Mouse (Mus musculus): ENCODE measurements around the gene Npas1.

DNA sequence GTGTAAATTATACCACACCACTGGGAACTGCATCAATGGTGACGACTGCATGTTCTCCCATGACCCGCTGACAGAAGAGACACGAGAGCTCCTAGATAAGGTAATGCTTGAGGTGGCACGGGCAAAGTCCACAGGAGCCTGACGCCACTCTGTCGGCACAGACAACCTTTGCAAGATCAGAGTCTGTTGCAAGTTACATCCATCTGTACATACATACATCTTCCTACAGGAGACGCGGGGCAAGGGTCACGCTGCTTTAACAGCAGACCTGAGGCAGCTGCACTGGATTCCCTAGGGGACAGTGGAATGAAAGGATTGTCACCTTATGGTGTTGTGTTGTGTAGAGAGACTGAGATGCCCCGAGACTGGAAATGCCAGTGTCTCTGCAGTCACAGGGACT is 51.8 kb downstream of the Npas1 start:
- TF ChIP-seq POLR2A (IDR thresholded peaks at IDR 0.05; ENCODE audit: borderline replicate concordance, control insufficient read depth, low read depth, low read length) = no peak
- no peak for TF ChIP-seq CTCF (IDR thresholded peaks at IDR 0.05; ENCODE audit: control insufficient read depth, insufficient read depth, low read length)
